Mouse (Mus musculus) bone marrow, adult 2 months (tissue): ENCODE data around the gene Mpped1.

ENCODE experiments used
- CTCF ChIP-seq: fragments of 200-500 bp; IDR thresholded peaks from 2 replicates; pipeline ENCODE4 v1.5.1; 2011; ENCODE audit warnings: low read length, control low read depth; ENCODE audit not compliant: control insufficient read depth, insufficient read depth
- POLR2A ChIP-seq: fragments of 200-500 bp; IDR thresholded peaks from 2 replicates; pipeline ENCODE4 v1.6.1; 2011; ENCODE audit warnings: low read depth, mild to moderate bottlenecking, control low read depth, low read length, borderline replicate concordance; ENCODE audit not compliant: control insufficient read depth

GRCm38 (mm10) chr15:83740676-83741422 lies 38.4 kb upstream of the Mpped1 start:
- TF ChIP-seq CTCF, result no peak
- no peak for TF ChIP-seq POLR2A
